8 mouse cellular contexts compared by ENCODE assay signal in genomic region chr6:103810342-103811001, GRCm38 (mm10).
DNase-seq lines count a peak whose midpoint lies in the region; ATAC-seq and TF ChIP-seq lines count a peak whose summit lies in the region.

No protein-coding gene starts in this region.

- H3K9ac ChIP-seq in intestine, embryonic 14.5 days (ENCODE audit: low read length): no peak overlapping the region
- no peak overlapping the region for H3K9ac ChIP-seq in intestine, embryonic 16.5 days (ENCODE audit: low read depth, low read length)
- no peak overlapping the region for H3K9ac ChIP-seq in ES-E14 (ENCODE audit: insufficient read depth, low read depth, low read length, poor library complexity, severe bottlenecking)
- H3K9ac ChIP-seq in hindbrain, postnatal 0 days (replicated peaks; ENCODE audit: low read length): peak overlapping the region; percentile 6; the same call in 1 of the 2 replicates

- H3K4me3 ChIP-seq in intestine, embryonic 14.5 days (ENCODE audit: low read depth, low read length): peak overlapping the region; percentile 13; the same call in 1 of the 2 replicates
- no peak overlapping the region for H3K4me3 ChIP-seq in intestine, embryonic 16.5 days (ENCODE audit: low read length)
- H3K4me3 ChIP-seq in ES-E14 (ENCODE audit: insufficient read depth in 1 of 2, low read depth in 1 of 2, low read length in 2 of 2, poor library complexity in 1 of 2, severe bottlenecking in 1 of 2): no peak overlapping the region
- H3K4me3 ChIP-seq in hindbrain, postnatal 0 days (ENCODE audit: low read length): peak overlapping the region; percentile 26
- no peak overlapping the region for H3K4me3 ChIP-seq in gastrocnemius, adult 2 months

- H3K4me2 ChIP-seq in intestine, embryonic 14.5 days (ENCODE audit: low read length): peak overlapping the region; percentile 26
- H3K4me2 ChIP-seq in intestine, embryonic 16.5 days (ENCODE audit: low read depth, low read length): no peak overlapping the region
- peak overlapping the region; percentile 60 for H3K4me2 ChIP-seq in hindbrain, postnatal 0 days (ENCODE audit: low read depth, low read length)

- no peaks in the 10 kb centered on the region for H3K9me3 ChIP-seq in intestine, embryonic 14.5 days (ENCODE audit: control insufficient read depth, low read length)
- H3K9me3 ChIP-seq in intestine, embryonic 16.5 days (ENCODE audit: control insufficient read depth, low read length): no peaks in the 10 kb centered on the region
- no peaks in the 10 kb centered on the region for H3K9me3 ChIP-seq in ES-E14 (ENCODE audit: control insufficient read depth, insufficient read depth, low read depth, low read length)
- no peaks in the 10 kb centered on the region for H3K9me3 ChIP-seq in hindbrain, postnatal 0 days (ENCODE audit: low read length)

- H3K4me1 ChIP-seq in intestine, embryonic 14.5 days (replicated peaks; ENCODE audit: control insufficient read depth, insufficient read depth, low read length): no peaks in the 10 kb centered on the region
- 0 out of 2 replicates have a peak, but pooled peaks cover 3% of the 10 kb centered on the region for H3K4me1 ChIP-seq in intestine, embryonic 16.5 days (ENCODE audit: control insufficient read depth, insufficient read depth, low read length)
- H3K4me1 ChIP-seq in ES-E14 (ENCODE audit: control insufficient read depth in 2 of 2, insufficient read depth in 2 of 2, low read length in 2 of 2, poor library complexity in 1 of 2): peaks cover 0 to 5% of the 10 kb centered on the region in 2 experiments; a peak in 1 of 4 replicates
- no peaks in the 10 kb centered on the region; the same call in 1 of the 2 replicates for H3K4me1 ChIP-seq in hindbrain, postnatal 0 days (ENCODE audit: insufficient read depth, low read length)

- intact Hi-C loops in gastrocnemius, adult 2 months (cut with DNase I): no loop called here

- TF ChIP-seq CTCF in hindbrain, postnatal 0 days (IDR thresholded peaks at IDR 0.05; ENCODE audit: low read depth): no peak
- no peak for TF ChIP-seq CTCF in gastrocnemius, adult 2 months (IDR thresholded peaks at IDR 0.05)

- H3K27me3 ChIP-seq in intestine, embryonic 14.5 days (replicated peaks; ENCODE audit: control insufficient read depth, insufficient read depth, low read length): peaks cover 15% of the 10 kb centered on the region; the same call in 1 of the 2 replicates
- H3K27me3 ChIP-seq in intestine, embryonic 16.5 days (replicated peaks; ENCODE audit: control insufficient read depth, insufficient read depth, low read length): no peaks in the 10 kb centered on the region
- no peaks in the 10 kb centered on the region for H3K27me3 ChIP-seq in hindbrain, postnatal 0 days (ENCODE audit: insufficient read depth, low read length)

- no peaks in the 10 kb centered on the region for H3K36me3 ChIP-seq in intestine, embryonic 14.5 days (ENCODE audit: control insufficient read depth, insufficient read depth, low read length)
- H3K36me3 ChIP-seq in intestine, embryonic 16.5 days (ENCODE audit: control insufficient read depth, insufficient read depth, low read length): no peaks in the 10 kb centered on the region
- no peaks in the 10 kb centered on the region for H3K36me3 ChIP-seq in ES-E14 (ENCODE audit: control insufficient read depth, insufficient read depth, low read length, poor library complexity, severe bottlenecking)
- H3K36me3 ChIP-seq in hindbrain, postnatal 0 days (ENCODE audit: insufficient read depth, low read length): no peaks in the 10 kb centered on the region

- no peak for DNase-seq in intestine, embryonic 14.5 days (ENCODE audit: low spot score)
- peak; percentile 40 for DNase-seq in ES-E14 (ENCODE audit: low read depth, low spot score)
- peak; percentile 45 for DNase-seq in embryo, embryonic 10.5 days (ENCODE audit: low spot score)
- peak; percentile 63 for DNase-seq in hindbrain, postnatal 0 days (ENCODE audit: low spot score)
- DNase-seq in gastrocnemius, adult 2 months: no peak

- WGBS in intestine, embryonic 14.5 days: 4% methylated on average over 13 of the region's 13 CpGs
- WGBS in intestine, embryonic 16.5 days: 3% methylated on average over 13 of the region's 13 CpGs
- 3% methylated on average over 13 of the region's 13 CpGs for WGBS in hindbrain, postnatal 0 days

- in situ Hi-C loops in ES-E14 (cut with MboI; ENCODE audit: low sequenced_read_pairs in 2 of 2, unreplicated experiment in 2 of 2): no loop called here

- ATAC-seq in intestine, embryonic 14.5 days (replicated peaks; ENCODE audit: low FRiP score, low TSS enrichment, low read depth): no peak
- no peak for ATAC-seq in intestine, embryonic 16.5 days
- ATAC-seq in hindbrain, postnatal 0 days: peak; percentile 85
- no peak for ATAC-seq in monocyte, adult 5-6 weeks (replicated peaks; ENCODE audit: insufficient number of reproducible peaks, low FRiP score, low TSS enrichment, poor library complexity, severe bottlenecking)
- no peak for ATAC-seq in CD4-positive, CD25-positive, alpha-beta regulatory T cell, adult 4 months

- H3K27ac ChIP-seq in intestine, embryonic 14.5 days (ENCODE audit: low read depth): no peak overlapping the region
- H3K27ac ChIP-seq in intestine, embryonic 16.5 days (ENCODE audit: low read length): no peak overlapping the region
- no peak overlapping the region for H3K27ac ChIP-seq in ES-E14 (ENCODE audit: insufficient read depth, low read depth, low read length, poor library complexity, severe bottlenecking)
- peak overlapping the region; percentile 42 for H3K27ac ChIP-seq in hindbrain, postnatal 0 days
- no peak overlapping the region for H3K27ac ChIP-seq in gastrocnemius, adult 2 months

TF ChIP-seq in ES-E14, 5 proteins besides CTCF, POLR2A, EP300 and RAD21:
- TF ChIP-seq HCFC1 (IDR thresholded peaks at IDR 0.05; ENCODE audit: borderline replicate concordance, insufficient read depth, low read length) (no peak), CHD2 (IDR thresholded peaks at IDR 0.05; ENCODE audit: low read depth, low read length) (0 out of 2 replicates have a peak, but pooled peaks have one; percentile 30)

Comparison
In these comparisons a context has a peak if more than half of its experiments do, and no peak if none do; other contexts are left out.
1. H3K4me3 ChIP-seq: peak in intestine, embryonic 14.5 days (single experiment) and hindbrain, postnatal 0 days (single experiment); none in intestine, embryonic 16.5 days (single experiment), ES-E14 (0 of 2) and gastrocnemius, adult 2 months (single experiment).
2. DNase-seq: peak in ES-E14 (single experiment), embryo, embryonic 10.5 days (single experiment) and hindbrain, postnatal 0 days (single experiment); none in intestine, embryonic 14.5 days (single experiment) and gastrocnemius, adult 2 months (single experiment).